Mouse (Mus musculus) frontal cortex, postnatal 10 days (tissue): ENCODE data around the gene Hmgb1.
"Not testable (repeated sequence)": the region's sequence is repeated elsewhere in the genome, so short reads cannot be mapped to it uniquely, and the experiment has no call there.

Experiments
- DNase-seq, 2 experiments: peaks; one replicate each; pipeline ENCODE4 v3.0.0; 2022; ENCODE audit warnings: low spot score in 2 of 2, mixed read lengths in 1 of 2

Gene Hmgb1

GRCm38 (mm10) chr5:149147386-149148000 lies 36.8 kb downstream of the Hmgb1 start:
- DNase-seq = no peak

DNA sequence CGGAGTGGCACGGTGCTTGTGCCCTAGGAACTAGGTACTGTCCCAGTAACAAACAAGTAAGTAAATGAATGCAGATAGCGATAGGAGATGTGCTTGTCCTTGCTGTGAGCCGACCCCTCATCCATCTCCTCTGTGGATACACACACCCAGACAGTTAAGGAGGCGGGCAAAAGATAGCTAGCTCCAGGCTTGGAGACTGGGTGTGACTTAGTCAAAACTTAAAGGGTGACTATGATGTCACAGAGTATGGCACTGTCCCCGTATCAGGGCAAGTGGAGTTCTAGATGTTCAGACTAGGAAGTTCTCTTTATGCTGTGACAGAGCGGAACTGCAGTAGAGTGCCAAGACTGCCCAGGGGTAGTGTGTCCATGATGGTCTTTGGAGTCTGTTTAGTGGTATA lies 37.6 kb downstream of the Hmgb1 start:
- DNase-seq = no peak

DNA sequence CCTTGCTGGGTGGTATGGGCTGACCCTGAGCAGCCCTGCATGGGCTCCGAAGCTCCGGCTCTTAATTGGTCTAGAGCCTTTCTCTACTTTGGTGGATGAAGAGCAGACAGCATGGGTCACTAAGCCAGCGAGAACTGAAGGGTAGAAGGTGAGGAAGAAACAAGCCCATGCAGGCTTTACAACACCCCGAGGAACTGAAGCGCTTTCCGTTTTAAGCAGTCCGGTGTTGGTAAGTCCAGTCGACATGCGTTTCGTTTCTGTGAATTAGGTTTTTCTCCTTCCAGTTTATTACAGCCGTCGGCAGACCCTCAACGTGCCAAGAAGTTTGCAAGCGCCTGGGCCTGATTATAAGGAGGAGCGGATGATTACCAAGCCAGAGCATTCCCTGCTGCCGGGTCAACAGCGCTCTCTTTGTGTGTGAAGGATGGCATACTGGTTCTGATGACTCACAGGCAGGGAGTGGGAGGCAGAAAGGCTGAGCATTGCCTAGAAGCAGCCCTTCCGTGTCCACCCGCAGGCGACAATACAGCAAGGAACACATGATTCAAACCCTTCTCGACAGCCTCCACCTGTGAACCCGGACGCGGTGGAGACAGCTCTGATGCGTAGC lies 40.4 kb downstream of the Hmgb1 start:
- peak; percentile 27 to 44 for DNase-seq

GRCm38 (mm10) chr5:149141155-149141554 lies 43.1 kb downstream of the Hmgb1 start:
- DNase-seq = not testable (repeated sequence)

DNA sequence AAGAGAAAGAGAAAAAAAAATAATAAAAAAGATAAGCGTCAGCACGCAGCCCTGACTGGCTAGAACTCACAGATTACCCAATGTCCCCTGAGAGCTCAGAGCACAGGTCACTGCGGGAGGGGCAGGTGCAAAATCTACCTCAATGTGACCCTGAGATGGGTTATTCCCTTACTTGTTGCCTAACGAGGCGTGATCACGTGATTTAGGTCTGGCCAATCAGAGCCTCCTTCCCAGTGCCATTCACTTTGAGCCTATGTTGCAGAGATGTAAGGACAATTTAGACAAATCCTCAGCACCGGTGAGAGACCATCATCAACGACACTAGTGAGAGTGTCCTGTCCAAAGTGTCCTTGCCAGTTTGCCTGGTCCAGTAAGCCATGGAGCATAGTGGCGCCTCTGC lies 44.0 kb downstream of the Hmgb1 start:
- DNase-seq = no peak

DNA sequence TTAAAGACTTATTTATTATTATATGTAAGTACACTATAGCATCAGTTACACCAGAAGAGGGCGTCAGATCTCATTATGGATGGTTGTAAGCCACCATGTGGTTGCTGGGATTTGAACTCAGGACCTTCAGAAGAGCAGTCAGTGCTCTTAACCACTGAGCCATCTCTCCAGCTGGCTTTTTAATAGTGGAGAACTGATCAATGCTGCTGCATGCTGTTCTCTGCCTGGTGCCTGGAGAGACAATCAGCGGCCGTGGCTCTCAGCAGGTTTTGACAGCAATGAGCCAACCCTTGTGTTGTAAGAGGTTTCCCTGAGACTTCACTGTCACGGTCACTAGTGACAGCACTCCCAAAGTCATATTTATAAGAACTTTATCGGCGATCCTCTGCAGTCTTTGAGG lies 46.2 kb downstream of the Hmgb1 start:
- not testable (repeated sequence) for DNase-seq

DNA sequence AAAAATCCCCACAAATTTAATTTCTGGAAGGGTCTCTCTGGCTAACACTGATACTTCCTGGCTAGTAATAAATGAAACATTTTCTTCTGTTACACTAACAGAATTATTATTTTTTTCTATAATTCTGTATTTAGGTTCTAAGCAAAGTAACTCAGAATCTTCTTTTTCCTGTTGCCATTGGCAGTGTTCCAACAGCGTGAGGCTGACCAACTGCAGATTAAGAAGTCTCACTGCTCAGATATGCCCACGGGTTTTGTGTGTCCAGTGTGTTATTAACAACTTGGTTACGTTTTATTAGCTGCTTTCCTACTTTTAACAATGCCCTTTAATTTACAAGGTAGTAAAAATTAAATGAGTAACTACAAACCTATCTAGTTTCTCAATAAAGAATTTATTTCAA lies 46.8 kb downstream of the Hmgb1 start:
- no peak for DNase-seq

DNA sequence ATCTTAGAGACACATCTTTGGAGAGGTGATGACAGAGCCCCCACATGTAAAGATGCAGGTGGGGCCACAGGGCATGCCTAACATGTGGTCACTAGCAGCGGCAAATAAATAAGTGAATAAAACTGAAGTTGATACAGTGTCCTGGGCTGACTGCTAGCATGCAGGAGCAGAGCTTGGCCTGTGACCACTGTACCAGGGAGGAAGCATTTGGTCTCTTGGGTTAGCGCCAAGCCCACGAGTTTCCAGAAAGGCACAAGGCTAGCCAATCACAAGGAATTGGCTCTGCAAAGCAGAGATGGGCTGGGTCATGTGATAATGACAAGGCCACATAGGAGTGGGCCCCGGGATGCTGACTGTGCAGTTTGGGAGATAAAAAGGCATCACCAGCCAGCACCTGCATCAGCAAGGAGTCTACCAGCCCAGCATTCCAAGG lies 47.3 kb downstream of the Hmgb1 start:
- no peak for DNase-seq

DNA sequence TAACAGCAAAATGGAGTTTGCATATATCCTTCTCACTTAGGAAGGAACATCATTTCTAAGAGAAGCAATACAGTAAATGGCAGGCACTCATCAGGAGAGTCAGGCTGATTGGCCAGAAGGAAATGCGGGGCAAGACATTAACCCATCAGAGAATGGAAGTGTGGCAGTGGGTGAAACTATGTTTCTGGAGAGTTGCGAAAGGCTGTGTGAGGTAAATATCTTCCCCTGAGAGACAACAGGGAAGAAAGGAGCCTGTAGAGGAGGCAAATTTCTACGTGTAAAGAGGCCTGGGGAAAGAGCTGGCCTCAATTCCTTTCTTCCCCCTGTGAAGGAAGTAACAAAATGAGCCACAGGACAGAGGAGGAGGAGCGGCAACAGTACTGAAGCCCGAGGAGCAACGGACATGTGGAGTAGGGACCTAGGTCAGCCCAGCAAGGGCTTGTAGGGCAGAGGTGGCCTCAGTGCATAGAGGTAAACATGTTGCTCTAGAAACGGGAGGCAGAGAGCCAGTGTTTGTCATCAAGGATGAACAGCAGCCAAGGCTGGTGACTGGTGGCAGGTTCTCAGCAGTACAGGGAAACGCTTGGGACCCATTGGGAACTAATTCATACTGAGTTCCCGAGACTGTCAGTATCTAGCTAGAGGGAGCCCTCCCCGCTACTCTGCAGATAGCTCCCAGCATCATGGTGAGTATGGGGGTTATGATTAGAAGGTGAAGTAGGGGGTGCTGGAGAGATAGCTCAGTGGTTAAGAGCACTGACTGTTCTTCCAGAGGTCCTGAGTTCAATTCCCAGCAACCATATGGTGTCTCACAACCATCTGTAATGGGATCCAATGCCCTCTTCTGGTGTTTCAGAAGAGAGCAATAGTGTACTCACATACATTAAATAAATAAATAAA lies 48.6 kb downstream of the Hmgb1 start:
- no peak for DNase-seq

DNA sequence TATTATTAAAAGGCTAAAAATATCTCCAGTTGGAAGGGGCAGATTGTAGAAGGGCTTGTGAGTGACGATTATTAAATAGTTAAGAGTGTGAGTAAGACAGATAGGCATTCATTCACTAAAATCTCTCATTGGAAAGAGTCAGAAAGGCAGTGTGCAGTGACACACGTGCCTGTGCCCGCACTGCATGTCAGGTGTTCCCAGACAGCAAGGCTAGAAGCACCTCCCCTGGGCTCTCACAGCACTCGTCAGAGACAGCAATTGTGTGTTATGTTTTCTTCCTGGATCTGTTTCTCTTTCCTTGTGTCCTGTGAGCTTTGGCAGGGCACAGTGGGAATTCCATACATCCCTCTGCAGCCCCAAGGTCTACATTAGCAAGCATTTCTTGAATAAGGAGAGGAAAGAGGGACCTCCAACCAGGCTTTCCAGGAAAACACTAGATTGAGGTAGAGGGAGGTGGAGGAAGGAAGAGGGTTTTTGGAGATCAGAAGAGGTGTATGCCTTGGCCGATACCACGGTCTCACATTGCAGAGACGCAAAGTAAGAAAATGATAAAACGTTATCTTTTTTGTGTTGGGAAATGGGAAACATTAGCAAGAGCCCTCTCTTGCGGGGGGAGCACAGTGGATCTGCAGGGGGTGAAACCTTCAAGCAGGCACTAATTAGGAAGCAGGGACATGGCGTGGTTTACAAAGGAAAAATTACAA lies 49.4 kb downstream of the Hmgb1 start:
- no peak for DNase-seq

DNA sequence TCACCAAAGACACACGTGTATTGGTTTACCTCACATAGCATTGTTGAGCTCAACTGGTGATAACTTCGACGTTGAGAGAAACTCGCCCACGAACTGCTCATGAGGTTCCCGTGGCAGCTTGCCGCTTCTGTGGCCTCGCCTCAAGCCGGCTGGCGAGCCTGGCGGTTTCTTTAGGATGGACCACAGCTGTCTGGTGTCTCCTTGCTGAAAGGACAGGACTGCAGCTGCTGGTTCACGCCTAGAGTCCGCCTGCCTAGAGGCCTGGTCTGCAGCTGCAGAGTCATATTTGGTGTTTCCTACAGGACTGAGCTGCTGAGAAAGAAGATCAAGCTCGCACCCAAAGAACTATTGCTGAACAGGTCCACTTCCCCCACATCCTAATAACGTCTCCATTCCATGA lies 55.8 kb downstream of the Hmgb1 start:
- DNase-seq = no peak

DNA sequence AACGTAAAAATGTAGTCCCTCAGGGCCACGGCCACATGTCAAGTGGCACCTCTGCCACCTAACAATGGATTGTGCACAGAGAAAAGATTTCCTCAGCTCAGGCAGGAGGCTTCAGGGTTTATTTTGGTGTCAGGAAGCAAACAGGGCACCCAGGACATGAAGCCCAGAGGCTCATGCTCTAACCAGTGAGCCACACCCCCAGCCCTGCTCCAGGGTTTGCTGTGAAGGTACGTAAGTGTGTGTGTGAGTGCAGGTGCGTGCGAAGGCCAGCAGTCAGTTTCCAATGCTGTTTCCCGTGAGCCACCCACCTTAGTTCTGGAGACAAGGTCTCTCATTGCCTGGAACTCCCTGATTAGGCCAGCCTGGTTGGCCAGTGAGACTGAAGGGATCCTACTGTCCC lies 60.5 kb downstream of the Hmgb1 start:
- no peak for DNase-seq

DNA sequence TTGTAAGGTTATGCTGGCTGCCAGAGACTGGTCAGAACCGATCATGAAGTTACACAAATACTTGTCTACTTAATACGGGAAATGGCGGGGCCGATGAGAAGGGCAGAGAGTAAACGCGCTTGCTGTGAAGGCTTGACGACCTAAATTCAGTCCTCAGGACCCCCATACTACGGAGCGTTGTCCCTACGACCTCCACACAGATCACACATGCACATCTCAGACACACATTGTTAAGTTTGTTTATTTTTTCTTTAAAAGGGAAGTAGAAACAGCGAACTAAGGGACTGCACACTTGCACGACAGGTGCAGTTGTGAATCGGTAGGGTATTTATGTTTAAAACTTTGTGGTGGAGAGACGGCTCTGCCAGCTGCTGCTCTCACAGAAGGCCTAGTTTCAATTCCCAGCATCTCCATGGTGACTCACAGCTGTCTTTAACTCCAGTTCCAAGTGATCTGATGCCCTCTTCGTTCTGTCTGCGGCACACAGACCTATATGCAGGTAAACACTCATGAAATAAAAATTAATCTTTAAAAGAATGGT lies 64.9 kb downstream of the Hmgb1 start:
- DNase-seq = no peak

DNA sequence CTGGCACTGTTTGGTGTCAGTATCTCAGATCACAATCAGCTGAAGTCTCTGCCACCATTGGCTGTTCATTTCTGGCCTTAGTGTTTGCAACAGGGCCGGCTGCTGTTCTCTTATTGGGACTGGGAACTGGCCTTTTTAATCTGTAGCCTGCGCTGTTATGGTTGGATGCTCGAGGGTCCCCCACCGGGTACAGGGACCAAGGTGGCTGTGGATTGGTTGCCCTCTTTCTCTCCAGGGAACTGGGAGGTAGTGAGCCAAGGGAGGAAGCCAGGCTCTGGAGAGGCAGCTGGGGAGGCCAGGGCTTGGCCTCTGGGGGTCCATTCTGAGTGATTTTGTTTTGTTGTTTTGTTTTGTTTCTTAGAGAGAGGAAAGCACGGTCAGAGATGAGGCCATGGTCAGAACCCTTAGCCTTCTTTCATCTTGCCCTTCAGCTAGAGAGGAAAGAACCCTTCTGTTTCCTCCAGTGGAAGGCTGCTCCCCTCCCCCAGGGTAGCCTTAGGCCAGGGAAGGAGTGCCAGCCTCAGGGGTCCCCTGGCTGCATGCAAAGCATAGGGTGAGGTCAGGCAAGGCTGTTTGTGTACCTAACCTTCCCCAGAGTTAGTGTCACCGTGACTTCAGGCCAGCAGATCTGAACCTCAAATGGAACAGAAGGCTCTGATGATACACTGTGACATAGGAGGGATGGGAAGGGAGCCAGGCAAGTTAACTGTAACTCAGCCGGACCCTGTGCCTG lies 66.3 kb downstream of the Hmgb1 start:
- DNase-seq = no peak

DNA sequence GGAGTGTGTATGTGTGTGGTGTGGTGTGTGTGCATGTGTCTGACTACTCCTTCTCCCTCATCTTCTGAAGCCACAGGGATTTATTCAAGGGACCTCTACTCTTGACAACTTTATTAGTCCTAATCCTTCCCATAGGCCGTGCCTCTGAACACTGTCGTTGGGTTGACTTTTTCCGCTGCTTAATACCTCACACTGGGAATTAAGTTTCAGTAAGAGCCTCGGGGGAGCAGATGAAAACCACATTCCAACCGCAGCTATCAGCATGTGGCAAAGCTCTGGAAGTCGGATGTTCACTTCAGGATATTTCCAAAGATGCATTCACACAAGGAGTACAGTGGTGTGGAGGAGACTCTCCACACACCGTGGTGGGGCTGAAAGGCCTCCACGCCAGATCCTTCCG lies 69.7 kb downstream of the Hmgb1 start:
- no peak for DNase-seq

- DNase-seq = no peak
These were observed 70.3 kb downstream of the Hmgb1 start for GRCm38 (mm10) chr5:149114034-149114433.

- DNase-seq = no peak
These were observed 70.8 kb downstream of the Hmgb1 start for GRCm38 (mm10) chr5:149113439-149113838.

- DNase-seq = no peak
These were observed 71.7 kb downstream of the Hmgb1 start for GRCm38 (mm10) chr5:149112559-149112958.

GRCm38 (mm10) chr5:149109220-149109619 lies 75.1 kb downstream of the Hmgb1 start:
- no peak for DNase-seq

GRCm38 (mm10) chr5:149108178-149108577 lies 76.1 kb downstream of the Hmgb1 start:
- DNase-seq = no peak

- DNase-seq = no peak
These were observed 76.7 kb downstream of the Hmgb1 start for GRCm38 (mm10) chr5:149107566-149107965.
